Comparison of ENCODE assay signal across 9 mouse cellular contexts in genomic region chr12:54060732-54061131, GRCm38 (mm10).
DNase-seq lines count a peak whose midpoint lies in the region; ATAC-seq and TF ChIP-seq lines count a peak whose summit lies in the region.
"Had no signal": no experiment of that assay in that cellular context is flagged by ENCODE, and none has a peak within 500 bp of the region (broad histone marks: within the 10 kb centered on the region; RNA-seq: fewer than 3 reads in every experiment).

No protein-coding gene starts in this region.

- ATAC-seq in forebrain, embryonic 12.5 days (ENCODE audit: low FRiP score) = peak; percentile 74; the same call in 1 of the 2 replicates
- peak; percentile 63; the same call in 1 of the 2 replicates for ATAC-seq in hindbrain, embryonic 11.5 days (ENCODE audit: low FRiP score)
- peak; percentile 72 for ATAC-seq in megakaryocyte progenitor cell, adult 5-6 weeks (replicated peaks; ENCODE audit: poor library complexity)
- ATAC-seq in erythroid progenitor cell, adult 5-6 weeks (replicated peaks; ENCODE audit: low FRiP score, poor library complexity, severe bottlenecking) = no peak

- H3K9me3 ChIP-seq in ES-E14 (ENCODE audit: control insufficient read depth, insufficient read depth, low read depth, low read length) = no peaks in the 10 kb centered on the region
- no peaks in the 10 kb centered on the region for H3K9me3 ChIP-seq in forebrain, embryonic 12.5 days
- no peaks in the 10 kb centered on the region for H3K9me3 ChIP-seq in hindbrain, embryonic 11.5 days (ENCODE audit: control insufficient read depth, low read length)
- H3K9me3 ChIP-seq: limb, embryonic 12.5 days had no signal

- no peak overlapping the region for H3K4me2 ChIP-seq in forebrain, embryonic 12.5 days
- no peak overlapping the region for H3K4me2 ChIP-seq in hindbrain, embryonic 11.5 days (replicated peaks; ENCODE audit: low read depth, low read length)
- H3K4me2 ChIP-seq: limb, embryonic 12.5 days had no signal

- no peaks in the 10 kb centered on the region for H3K36me3 ChIP-seq in ES-E14 (ENCODE audit: control insufficient read depth, insufficient read depth, low read length, poor library complexity, severe bottlenecking)
- no peaks in the 10 kb centered on the region for H3K36me3 ChIP-seq in forebrain, embryonic 12.5 days (replicated peaks)
- no peaks in the 10 kb centered on the region for H3K36me3 ChIP-seq in hindbrain, embryonic 11.5 days (ENCODE audit: control insufficient read depth, insufficient read depth, low read length)
- H3K36me3 ChIP-seq: limb, embryonic 12.5 days had no signal

- H3K27me3 ChIP-seq in forebrain, embryonic 12.5 days = no peaks in the 10 kb centered on the region; the same call in 1 of the 2 replicates
- no peaks in the 10 kb centered on the region for H3K27me3 ChIP-seq in hindbrain, embryonic 11.5 days (ENCODE audit: control insufficient read depth, insufficient read depth, low read length)

- H3K9ac ChIP-seq in ES-E14 (ENCODE audit: insufficient read depth, low read depth, low read length, poor library complexity, severe bottlenecking) = no peak overlapping the region
- H3K9ac ChIP-seq in forebrain, embryonic 12.5 days = no peak overlapping the region
- no peak overlapping the region for H3K9ac ChIP-seq in hindbrain, embryonic 11.5 days (ENCODE audit: low read depth, low read length)
- H3K9ac ChIP-seq: limb, embryonic 12.5 days had no signal

- H3K27ac ChIP-seq in ES-E14 (ENCODE audit: insufficient read depth, low read depth, low read length, poor library complexity, severe bottlenecking) = no peak overlapping the region
- no peak overlapping the region for H3K27ac ChIP-seq in forebrain, embryonic 12.5 days
- H3K27ac ChIP-seq in hindbrain, embryonic 11.5 days (ENCODE audit: low read depth, low read length) = no peak overlapping the region
- H3K27ac ChIP-seq: limb, embryonic 12.5 days had no signal

- no peak for DNase-seq in ES-E14 (ENCODE audit: low read depth, low spot score)
- peak; percentile 38 to 59 for DNase-seq in adrenal gland, postnatal 4 days (ENCODE audit: low spot score in 2 of 2)
- DNase-seq in hindbrain, embryonic 11.5 days (ENCODE audit: low spot score) = peak; percentile 88
- DNase-seq in layer of hippocampus, adult 9-10 months (ENCODE audit: low spot score) = peak; percentile 66
- DNase-seq in right cerebral cortex, postnatal 14 days = peak; percentile 86

- H3K4me1 ChIP-seq in ES-E14 (ENCODE audit: control insufficient read depth in 2 of 2, insufficient read depth in 2 of 2, low read length in 2 of 2, poor library complexity in 1 of 2) = peaks cover 0 to 4% of the 10 kb centered on the region in 2 experiments; a peak in 1 of 4 replicates
- peaks cover 18% of the 10 kb centered on the region for H3K4me1 ChIP-seq in forebrain, embryonic 12.5 days
- no peaks in the 10 kb centered on the region for H3K4me1 ChIP-seq in hindbrain, embryonic 11.5 days (replicated peaks; ENCODE audit: control insufficient read depth, insufficient read depth, low read length)

- 15% methylated on average over 8 of the region's 8 CpGs for WGBS in forebrain, embryonic 12.5 days
- 18% methylated on average over 8 of the region's 8 CpGs for WGBS in hindbrain, embryonic 11.5 days

- in situ Hi-C loops in ES-E14 (cut with MboI; ENCODE audit: low sequenced_read_pairs in 2 of 2, unreplicated experiment in 2 of 2) = loop anchor here in 1 of 2 experiments (10.0 kb wide), 1 partner anchor 1146 kb away; no protein-coding TSS in a partner anchor

- no peak overlapping the region for H3K4me3 ChIP-seq in ES-E14 (ENCODE audit: insufficient read depth in 1 of 2, low read depth in 1 of 2, low read length in 2 of 2, poor library complexity in 1 of 2, severe bottlenecking in 1 of 2)
- H3K4me3 ChIP-seq in forebrain, embryonic 12.5 days (replicated peaks) = no peak overlapping the region
- no peak overlapping the region for H3K4me3 ChIP-seq in hindbrain, embryonic 11.5 days (ENCODE audit: low read depth, low read length)
- H3K4me3 ChIP-seq: limb, embryonic 12.5 days had no signal

TF ChIP-seq in ES-E14, 5 proteins besides CTCF, POLR2A, EP300 and RAD21:
- TF ChIP-seq HCFC1 (IDR thresholded peaks at IDR 0.05; ENCODE audit: borderline replicate concordance, insufficient read depth, low read length) = no peak
- TF ChIP-seq ZNF384 (IDR thresholded peaks at IDR 0.05; ENCODE audit: low read depth, low read length) = no peak
- TF ChIP-seq ZC3H11A (IDR thresholded peaks at IDR 0.05; ENCODE audit: borderline replicate concordance, low read depth, low read length) = peak; percentile 93
- no peak for TF ChIP-seq CHD2 (IDR thresholded peaks at IDR 0.05; ENCODE audit: low read depth, low read length)
- TF ChIP-seq MAFK (IDR thresholded peaks at IDR 0.05; ENCODE audit: insufficient read depth, low read depth, low read length) = no peak
